Mouse (Mus musculus) heart, postnatal 36 days (tissue): ENCODE results near the gene Zcchc17. TPM values are rescaled to one million over a fixed set of nuclear protein-coding genes. Genes with fewer than 3 reads are reported as not detected.

ENCODE experiments used
- DNase-seq, 2 experiments: peaks; one replicate each; pipeline ENCODE4 v3.0.0; 2021 to 2022
- intact Hi-C: fragments of 180-260 bp; cut with DNase I; formaldehyde crosslinking; loops from one replicate; pipeline ENCODE4 v1.15.1; 2025
- total RNA-seq, 2 experiments: library from RNA; stranded (reverse); gene quantifications; 2 replicates each; pipeline ENCODE4 v1.2.3; 2021

Zcchc17 gene
- total RNA-seq, 2 experiments from 2014 or later: 26.7 to 28.9 TPM

- intact Hi-C loops: no loop called here
- no peak for DNase-seq
These were observed 40.2 kb downstream of the Zcchc17 start for GRCm38 (mm10) chr4:130319564-130319963.

GRCm38 (mm10) chr4:130318122-130318521, 41.6 kb downstream of the Zcchc17 start:
- DNase-seq: no peak
- intact Hi-C loops: no loop called here

- intact Hi-C loops: no loop called here
- DNase-seq: no peak
These were observed 43.1 kb downstream of the Zcchc17 start for GRCm38 (mm10) chr4:130316691-130317090.

GRCm38 (mm10) chr4:130315771-130316527, 43.8 kb downstream of the Zcchc17 start:
- intact Hi-C loops: no loop called here
- DNase-seq: peak in 1 of 2 experiments; percentile 36

- no peak for DNase-seq
- intact Hi-C loops: no loop called here
These were observed 46.2 kb downstream of the Zcchc17 start for GRCm38 (mm10) chr4:130313552-130313951.

- peak; percentile 41 to 46 for DNase-seq
- intact Hi-C loops: no loop called here
These were observed 47.2 kb downstream of the Zcchc17 start for GRCm38 (mm10) chr4:130312526-130312925.

GRCm38 (mm10) chr4:130309254-130309653, 50.5 kb downstream of the Zcchc17 start:
- no peak for DNase-seq
- intact Hi-C loops: no loop called here

- DNase-seq: peak; percentile 66 to 69
- intact Hi-C loops: no loop called here
These were observed 51.3 kb downstream of the Zcchc17 start, which contains the start of the genes Fabp3 and Gm10570 for GRCm38 (mm10) chr4:130308231-130309081. Gene Fabp3, plus strand, starts transcription at chr4:130308595. Gene Gm10570, minus strand, starts transcription at chr4:130308674.

GRCm38 (mm10) chr4:130307851-130308230, 51.9 kb downstream of the Zcchc17 start:
- intact Hi-C loops: no loop called here
- peak; percentile 57 to 64 for DNase-seq

- DNase-seq: peak; percentile 46 to 66
- intact Hi-C loops: no loop called here
These were observed 52.7 kb downstream of the Zcchc17 start for GRCm38 (mm10) chr4:130306796-130307630.

- DNase-seq: no peak
- intact Hi-C loops: no loop called here
These were observed 55.0 kb downstream of the Zcchc17 start for GRCm38 (mm10) chr4:130304746-130305145.

GRCm38 (mm10) chr4:130302285-130302870, 57.4 kb downstream of the Zcchc17 start:
- intact Hi-C loops: no loop called here

GRCm38 (mm10) chr4:130299629-130300018, 60.1 kb downstream of the Zcchc17 start:
- intact Hi-C loops: no loop called here
- peak in 1 of 2 experiments; percentile 33 for DNase-seq

More at GRCm38 (mm10) chr4:130302285-130302870, 57.4 kb downstream of the Zcchc17 start:
- no peak for DNase-seq

- intact Hi-C loops: no loop called here
- peak; percentile 58 to 74 for DNase-seq
These were observed 60.7 kb downstream of the Zcchc17 start for GRCm38 (mm10) chr4:130298877-130299628.

- intact Hi-C loops: no loop called here
- peak in 1 of 2 experiments; percentile 14 for DNase-seq
These were observed 62.6 kb downstream of the Zcchc17 start for GRCm38 (mm10) chr4:130297123-130297529.

- no peak for DNase-seq
- intact Hi-C loops: no loop called here
These were observed 63.3 kb downstream of the Zcchc17 start for GRCm38 (mm10) chr4:130296243-130296965.

- intact Hi-C loops: no loop called here
- DNase-seq: no peak
These were observed 64.5 kb downstream of the Zcchc17 start for GRCm38 (mm10) chr4:130295047-130295745.

GRCm38 (mm10) chr4:130294513-130294912, 65.2 kb downstream of the Zcchc17 start:
- no peak for DNase-seq
- intact Hi-C loops: no loop called here
